Mouse (Mus musculus) lung, embryonic 16.5 days (tissue): ENCODE measurements around the gene Gabbr1. TPM values are rescaled to one million over a fixed set of nuclear protein-coding genes. Genes with fewer than 3 reads are reported as not detected.

Experiments
- ATAC-seq: fragments of 200-750 bp; cut with Nextera tagmentation; 2 replicates; pipeline ENCODE4 v1.8.0; 2017; ENCODE audit warnings: low read depth, mild to moderate bottlenecking, moderate library complexity
- H3K27ac ChIP-seq: fragments of 300-500 bp; sonication (generic); 2 replicates; pipeline ENCODE4 v1.5.1; 2014; ENCODE audit warnings: mild to moderate bottlenecking, control low read depth, low read length
- H3K27me3 ChIP-seq: fragments of 300-500 bp; sonication (generic); 2 replicates; pipeline ENCODE4 v1.6.1; 2014; ENCODE audit warnings: low read depth, low read length, mixed read lengths; ENCODE audit not compliant: control insufficient read depth, insufficient read depth
- H3K36me3 ChIP-seq: fragments of 300-500 bp; sonication (generic); 2 replicates; pipeline ENCODE4 v1.6.1; 2014; ENCODE audit warnings: low read length; ENCODE audit not compliant: control insufficient read depth, insufficient read depth
- H3K4me1 ChIP-seq: fragments of 300-500 bp; sonication (generic); replicated peaks from 2 replicates; pipeline ENCODE4 v1.6.1; 2014; ENCODE audit warnings: low read length, mixed read lengths; ENCODE audit not compliant: control insufficient read depth, insufficient read depth
- H3K4me2 ChIP-seq: fragments of 300-500 bp; sonication (generic); 2 replicates; pipeline ENCODE4 v1.6.1; 2014; ENCODE audit warnings: low read depth, low read length, control low read depth
- H3K4me3 ChIP-seq: fragments of 300-500 bp; sonication (generic); 2 replicates; pipeline ENCODE4 v1.5.1; 2014; ENCODE audit warnings: mild to moderate bottlenecking, low read length, control low read depth
- H3K9ac ChIP-seq: fragments of 300-500 bp; sonication (generic); 2 replicates; pipeline ENCODE4 v1.6.1; 2014; ENCODE audit warnings: low read length, control low read depth
- H3K9me3 ChIP-seq: fragments of 300-500 bp; sonication (generic); 2 replicates; pipeline ENCODE4 v1.6.1; 2016; ENCODE audit warnings: low read length; ENCODE audit not compliant: control insufficient read depth
- WGBS: fragments of 180-500 bp; shearing (Covaris S2); extraction: QIAGEN DNeasy Blood & Tissue Kit; methylation state at CpG from one replicate; pipeline ENCODE4 v1.1.7; 2014; 5-methylcytosine and 5-hydroxymethylcytosine counted together
- polyA plus RNA-seq: library from polyadenylated mRNA; unstranded; fragments of >200 nt; fragmentation: Nextera tagmentation; extraction: Ambion mirVana; gene quantifications from 2 replicates; pipeline ENCODE4 v1.2.1, GENCODE M21; 2015

The Gabbr1 gene
- polyA plus RNA-seq, 1 experiment from 2014 or later: 5.6 TPM

- Histone ChIP-seq H3K9ac (no peak overlapping the region), H3K36me3 (peaks cover 47% of the 10 kb centered on the region), H3K4me3 (no peak overlapping the region), H3K27me3 (no peaks in the 10 kb centered on the region), H3K9me3 (no peaks in the 10 kb centered on the region), H3K4me1 (no peaks in the 10 kb centered on the region), H3K27ac (no peak overlapping the region), H3K4me2 (no peak overlapping the region)
- ATAC-seq: no peak
- WGBS: 95% methylated on average over 2 of the region's 2 CpGs
These were observed 20.2 kb downstream of the Gabbr1 start for GRCm38 (mm10) chr17:37065993-37066392.

- Histone ChIP-seq H3K36me3 (peaks cover 49% of the 10 kb centered on the region), H3K27ac (no peak overlapping the region), H3K4me2 (no peak overlapping the region), H3K4me1 (no peaks in the 10 kb centered on the region), H3K9ac (no peak overlapping the region), H3K9me3 (no peaks in the 10 kb centered on the region), H3K27me3 (no peaks in the 10 kb centered on the region), H3K4me3 (no peak overlapping the region)
- no peak for ATAC-seq
- WGBS: 91% methylated on average over 1 of the region's 1 CpGs
These were observed 22.1 kb downstream of the Gabbr1 start for GRCm38 (mm10) chr17:37067861-37068260.

- WGBS: 90% methylated on average over 8 of the region's 8 CpGs
- ATAC-seq: no peak
- Histone ChIP-seq H3K4me2 (no peak overlapping the region), H3K36me3 (peaks cover 42% of the 10 kb centered on the region), H3K27me3 (no peaks in the 10 kb centered on the region), H3K9me3 (no peaks in the 10 kb centered on the region), H3K4me3 (no peak overlapping the region), H3K27ac (no peak overlapping the region), H3K9ac (no peak overlapping the region), H3K4me1 (no peaks in the 10 kb centered on the region)
These were observed 24.4 kb downstream of the Gabbr1 start for GRCm38 (mm10) chr17:37070121-37070520.

GRCm38 (mm10) chr17:37072080-37072729, 26.4 kb downstream of the Gabbr1 start:
- Histone ChIP-seq H3K9ac (no peak overlapping the region), H3K27me3 (no peaks in the 10 kb centered on the region), H3K36me3 (peaks cover 31% of the 10 kb centered on the region), H3K4me3 (no peak overlapping the region), H3K27ac (no peak overlapping the region), H3K4me2 (no peak overlapping the region), H3K9me3 (no peaks in the 10 kb centered on the region), H3K4me1 (no peaks in the 10 kb centered on the region)
- WGBS: 87% methylated on average over 12 of the region's 12 CpGs
- ATAC-seq: no peak

GRCm38 (mm10) chr17:37072730-37073276, 27.0 kb downstream of the Gabbr1 start:
- no peaks in the 10 kb centered on the region for H3K4me1 ChIP-seq
- H3K36me3 ChIP-seq: peaks cover 25% of the 10 kb centered on the region
- no peak overlapping the region for H3K27ac ChIP-seq
- no peak for ATAC-seq
- H3K4me2 ChIP-seq: no peak overlapping the region
- no peaks in the 10 kb centered on the region for H3K27me3 ChIP-seq
- H3K4me3 ChIP-seq: no peak overlapping the region
- WGBS: 72% methylated on average over 11 of the region's 11 CpGs
- H3K9ac ChIP-seq: no peak overlapping the region
- H3K9me3 ChIP-seq: no peaks in the 10 kb centered on the region

- H3K9ac ChIP-seq: no peak overlapping the region
- no peak for ATAC-seq
These were observed 29.4 kb downstream of the Gabbr1 start for GRCm38 (mm10) chr17:37075181-37075580.

GRCm38 (mm10) chr17:37075766-37076165, 30.0 kb downstream of the Gabbr1 start:
- H3K9me3 ChIP-seq: no peaks in the 10 kb centered on the region
- H3K9ac ChIP-seq: no peak overlapping the region
- H3K4me1 ChIP-seq: no peaks in the 10 kb centered on the region
- H3K36me3 ChIP-seq: peaks cover 13% of the 10 kb centered on the region; the same call in 1 of the 2 replicates
- no peak overlapping the region for H3K27ac ChIP-seq
- H3K4me3 ChIP-seq: no peak overlapping the region
- no peak for ATAC-seq
- no peak overlapping the region for H3K4me2 ChIP-seq
- H3K27me3 ChIP-seq: no peaks in the 10 kb centered on the region
- 85% methylated on average over 2 of the region's 2 CpGs for WGBS

More at GRCm38 (mm10) chr17:37075181-37075580, 29.4 kb downstream of the Gabbr1 start:
- WGBS: 85% methylated on average over 6 of the region's 6 CpGs
- Histone ChIP-seq H3K27me3 (no peaks in the 10 kb centered on the region), H3K27ac (no peak overlapping the region), H3K36me3 (peaks cover 15% of the 10 kb centered on the region; the same call in 1 of the 2 replicates), H3K4me1 (no peaks in the 10 kb centered on the region), H3K4me2 (no peak overlapping the region), H3K9me3 (no peaks in the 10 kb centered on the region), H3K4me3 (no peak overlapping the region)

- 27% methylated on average over 1 of the region's 1 CpGs for WGBS
- Histone ChIP-seq H3K9ac (no peak overlapping the region), H3K4me1 (peaks cover 2% of the 10 kb centered on the region; the same call in 1 of the 2 replicates), H3K36me3 (no peaks in the 10 kb centered on the region; the same call in 1 of the 2 replicates), H3K27me3 (no peaks in the 10 kb centered on the region), H3K4me2 (no peak overlapping the region), H3K4me3 (no peak overlapping the region), H3K27ac (no peak overlapping the region), H3K9me3 (no peaks in the 10 kb centered on the region)
- ATAC-seq: no peak
These were observed 32.4 kb downstream of the Gabbr1 start for GRCm38 (mm10) chr17:37078193-37078592.

GRCm38 (mm10) chr17:37078990-37079389, 33.2 kb downstream of the Gabbr1 start:
- H3K36me3 ChIP-seq: no peaks in the 10 kb centered on the region
- WGBS: 40% methylated on average over 2 of the region's 2 CpGs
- no peaks in the 10 kb centered on the region for H3K9me3 ChIP-seq
- H3K4me3 ChIP-seq: no peak overlapping the region
- H3K9ac ChIP-seq: no peak overlapping the region
- no peaks in the 10 kb centered on the region for H3K27me3 ChIP-seq
- no peak overlapping the region for H3K27ac ChIP-seq
- no peak overlapping the region for H3K4me2 ChIP-seq
- no peak for ATAC-seq
- peaks cover 2% of the 10 kb centered on the region; the same call in 1 of the 2 replicates for H3K4me1 ChIP-seq
